In genomic region chr19:43525566-43525965, GRCm38 (mm10) we compare ENCODE assay signal across 9 mouse cellular contexts. TPM values are rescaled to one million over a fixed set of nuclear protein-coding genes. Genes with fewer than 3 reads are reported as not detected.
DNase-seq lines count a peak whose midpoint lies in the region; ATAC-seq and TF ChIP-seq lines count a peak whose summit lies in the region.
"Had no signal": no experiment of that assay in that cellular context is flagged by ENCODE, and none has a peak within 500 bp of the region (broad histone marks: within the 10 kb centered on the region; RNA-seq: fewer than 3 reads in every experiment).

No protein-coding gene starts in this region.

- peaks cover 34% of the 10 kb centered on the region for H3K79me2 ChIP-seq in myocyte (ENCODE audit: control insufficient read depth, insufficient read depth)

- H3K9ac ChIP-seq in lung, embryonic 14.5 days = no peak overlapping the region
- no peak overlapping the region for H3K9ac ChIP-seq in intestine, embryonic 16.5 days (ENCODE audit: low read depth, low read length)

- DNase-seq in lung, embryonic 14.5 days = no peak
- DNase-seq in lung, postnatal 4 days = no peak
- no peak for DNase-seq in gastrocnemius, postnatal 14 days
- DNase-seq in urinary bladder, adult 2 months (ENCODE audit: low spot score) = no peak
- DNase-seq: kidney, adult 9 months had no signal

- WGBS in lung, embryonic 14.5 days = 84% methylated on average over 7 of the region's 7 CpGs
- WGBS in intestine, embryonic 16.5 days = 81% methylated on average over 7 of the region's 7 CpGs

- no peak overlapping the region for H3K27ac ChIP-seq in lung, embryonic 14.5 days (ENCODE audit: low read depth)
- no peak overlapping the region for H3K27ac ChIP-seq in intestine, embryonic 16.5 days (ENCODE audit: low read length)

- intact Hi-C loops in gastrocnemius, postnatal 14 days (cut with DNase I; ENCODE audit: low total_unique reads) = no loop called here

- H3K4me3 ChIP-seq in erythroblast, embryonic 14.5 days (replicated peaks) = peak overlapping the region; percentile 76
- H3K4me3 ChIP-seq in lung, embryonic 14.5 days (ENCODE audit: low read depth, low read length) = 0 out of 2 replicates have a peak overlapping the region, but pooled peaks have one; percentile 72
- H3K4me3 ChIP-seq in intestine, embryonic 16.5 days (ENCODE audit: low read length) = peak overlapping the region; percentile 71; the same call in 1 of the 2 replicates
- H3K4me3 ChIP-seq in myocyte = peak overlapping the region; percentile 62

- H3K27me3 ChIP-seq in erythroblast, embryonic 14.5 days (ENCODE audit: control insufficient read depth) = no peaks in the 10 kb centered on the region
- no peaks in the 10 kb centered on the region for H3K27me3 ChIP-seq in lung, embryonic 14.5 days (ENCODE audit: insufficient read depth, low read length)
- H3K27me3 ChIP-seq in intestine, embryonic 16.5 days (replicated peaks; ENCODE audit: control insufficient read depth, insufficient read depth, low read length) = no peaks in the 10 kb centered on the region; the same call in 1 of the 2 replicates
- H3K27me3 ChIP-seq in myocyte (ENCODE audit: control insufficient read depth, insufficient read depth, insufficient read length) = no peaks in the 10 kb centered on the region

- no peaks in the 10 kb centered on the region for H3K9me3 ChIP-seq in erythroblast, embryonic 14.5 days (ENCODE audit: control insufficient read depth, low read length)
- H3K9me3 ChIP-seq in lung, embryonic 14.5 days (ENCODE audit: low read depth, low read length) = no peaks in the 10 kb centered on the region
- H3K9me3 ChIP-seq in intestine, embryonic 16.5 days (ENCODE audit: control insufficient read depth, low read length) = no peaks in the 10 kb centered on the region

- TF ChIP-seq CTCF in lung, embryonic 14.5 days (IDR thresholded peaks at IDR 0.05; ENCODE audit: low read depth) = no peak

- no peak for TF ChIP-seq POLR2A in myocyte (IDR thresholded peaks at IDR 0.05; ENCODE audit: insufficient read length, low read depth)

- peaks cover 2% of the 10 kb centered on the region; the same call in 1 of the 2 replicates for H3K36me3 ChIP-seq in erythroblast, embryonic 14.5 days (ENCODE audit: control insufficient read depth)
- H3K36me3 ChIP-seq in lung, embryonic 14.5 days (ENCODE audit: insufficient read depth) = no peaks in the 10 kb centered on the region
- H3K36me3 ChIP-seq in intestine, embryonic 16.5 days (ENCODE audit: control insufficient read depth, insufficient read depth, low read length) = no peaks in the 10 kb centered on the region
- H3K36me3 ChIP-seq in myocyte (ENCODE audit: control insufficient read depth, insufficient read depth) = no peaks in the 10 kb centered on the region

- peak overlapping the region; percentile 84; the same call in 1 of the 2 replicates for H3K4me2 ChIP-seq in lung, embryonic 14.5 days
- H3K4me2 ChIP-seq in intestine, embryonic 16.5 days (ENCODE audit: low read depth, low read length) = 0 out of 2 replicates have a peak overlapping the region, but pooled peaks have one; percentile 91
- H3K4me2 ChIP-seq in myocyte (ENCODE audit: low read depth) = peak overlapping the region; percentile 88

- H3ac ChIP-seq in myocyte (ENCODE audit: control insufficient read depth, insufficient read length) = no peak overlapping the region

- no peak for ATAC-seq in erythroblast, adult 5-6 weeks (replicated peaks; ENCODE audit: low FRiP score, poor library complexity, severe bottlenecking)
- ATAC-seq in lung, embryonic 14.5 days (ENCODE audit: insufficient read depth) = no peak
- ATAC-seq in intestine, embryonic 16.5 days = no peak

- peaks cover 44% of the 10 kb centered on the region for H3K4me1 ChIP-seq in erythroblast, embryonic 14.5 days (ENCODE audit: control insufficient read depth)
- peaks cover 7% of the 10 kb centered on the region; the same call in 1 of the 2 replicates for H3K4me1 ChIP-seq in lung, embryonic 14.5 days (ENCODE audit: insufficient read depth)
- H3K4me1 ChIP-seq in intestine, embryonic 16.5 days (ENCODE audit: control insufficient read depth, insufficient read depth, low read length) = peaks cover 9% of the 10 kb centered on the region

TF ChIP-seq in myocyte, 11 proteins besides CTCF, POLR2A, EP300 and RAD21:
- TF ChIP-seq USF1 (IDR thresholded peaks at IDR 0.05; ENCODE audit: low read depth) (no peak), REST (IDR thresholded peaks at IDR 0.05; ENCODE audit: insufficient read depth, insufficient read length) (no peak), MYOG (IDR thresholded peaks at IDR 0.05; ENCODE audit: control insufficient read depth in 1 of 3, insufficient read depth in 1 of 3, insufficient read length in 2 of 3, low read depth in 2 of 3) (no peak), E2F4 (IDR thresholded peaks at IDR 0.05; ENCODE audit: insufficient read depth) (no peak), TCF3 (IDR thresholded peaks at IDR 0.05; ENCODE audit: insufficient read length, low read depth) (no peak), SRF (IDR thresholded peaks at IDR 0.05; ENCODE audit: control insufficient read depth, insufficient read length, low read depth) (no peak), MYOD1 (IDR thresholded peaks at IDR 0.05; ENCODE audit: control insufficient read depth in 1 of 3, insufficient read length in 2 of 3, low read depth in 2 of 3) (no peak), POLR2AphosphoS2 (IDR thresholded peaks at IDR 0.05; ENCODE audit: insufficient read length, low read depth) (no peak), CEBPB (IDR thresholded peaks at IDR 0.05; ENCODE audit: insufficient read depth, poor library complexity, severe bottlenecking) (no peak), TCF12 (IDR thresholded peaks at IDR 0.05; ENCODE audit: insufficient read depth, poor library complexity, severe bottlenecking) (no peak), MAX (IDR thresholded peaks at IDR 0.05; ENCODE audit: low read depth) (no peak)
TF ChIP-seq in myocyte: peak in this region for 0.

RNA-seq across cellular contexts. Expression of gene Got1, which starts 1.2 kb away (rescaled TPM):
- 0.14 and 0.20 TPM in 2 replicates for polyA plus RNA-seq in erythroblast, embryonic 14.5 days (2012)
- total RNA-seq in erythroblast, adult 5-6 weeks (2015; ENCODE audit: low replicate concordance) = 4.6 and 6.5 TPM in 2 replicates
- total RNA-seq in erythroblast, adult 5-6 weeks (2017; ENCODE audit: low replicate concordance) = 7.2 and 8.2 TPM in 2 replicates
- polyA plus RNA-seq in lung, embryonic 14.5 days (2014; fragmentation: Nextera tagmentation; extraction: Ambion mirVana) = 19.5 and 23.3 TPM in 2 replicates
- polyA plus RNA-seq in intestine, embryonic 16.5 days (2015; fragmentation: Nextera tagmentation; extraction: Ambion mirVana) = 70.5 and 73.4 TPM in 2 replicates
- polyA plus RNA-seq in myocyte (2012; fragmentation: generic; extraction: Trizol) = 196 TPM
- 100 to 1,000 TPM; 223 to 303 TPM for total RNA-seq in gastrocnemius, postnatal 14 days (2021)
- 50.6 and 52.3 TPM in 2 replicates for polyA plus RNA-seq in urinary bladder, adult 2 months (2012; rRNA removed)

Comparison
In these comparisons a context has a peak if more than half of its experiments do, and no peak if none do; other contexts are left out.
1. RNA of gene Got1, which starts 1.2 kb away (polyA plus RNA-seq): 196 TPM in myocyte (single experiment), 70.5 to 73.4 TPM in intestine, embryonic 16.5 days, 50.6 to 52.3 TPM in urinary bladder, adult 2 months and 19.5 to 23.3 TPM in lung, embryonic 14.5 days; 0.14 to 0.20 TPM in erythroblast, embryonic 14.5 days; every median in the first group is over 10 times any median in the second.
2. Peak in every context shown above with its lines, with median percentiles within 50 percentile points of each other: H3K4me3 ChIP-seq and H3K4me2 ChIP-seq.